Mouse (Mus musculus) intestine, postnatal 0 days (tissue): ENCODE measurements around the gene Slc7a15. TPM values are rescaled to one million over a fixed set of nuclear protein-coding genes. Genes with fewer than 3 reads are reported as not detected.
A peak's percentile ranks its signal among the peaks of the same experiment; 100 is the strongest.

Experiments used
- ATAC-seq: fragments of 200-750 bp; cut with Nextera tagmentation; 2 replicates; pipeline ENCODE4 v1.8.0; 2017; ENCODE audit warnings: mild to moderate bottlenecking, moderate TSS enrichment, moderate library complexity
- H3K27ac ChIP-seq: fragments of 300-500 bp; sonication (generic); 2 replicates; pipeline ENCODE4 v1.5.1; 2014; ENCODE audit warnings: mild to moderate bottlenecking, low read depth, low read length, moderate library complexity
- H3K27me3 ChIP-seq: fragments of 300-500 bp; sonication (generic); replicated peaks from 2 replicates; pipeline ENCODE4 v1.6.1; 2014; ENCODE audit warnings: low read length, mixed read lengths; ENCODE audit not compliant: control insufficient read depth, insufficient read depth
- H3K36me3 ChIP-seq: fragments of 300-500 bp; sonication (generic); 2 replicates; pipeline ENCODE4 v1.6.1; 2014; ENCODE audit warnings: mild to moderate bottlenecking, moderate library complexity; ENCODE audit not compliant: control insufficient read depth, insufficient read depth
- H3K4me1 ChIP-seq: fragments of 300-500 bp; sonication (generic); replicated peaks from 2 replicates; pipeline ENCODE4 v1.6.1; 2014; ENCODE audit warnings: antibody characterized with exemption, low read length, mixed read lengths; ENCODE audit not compliant: control insufficient read depth, insufficient read depth
- H3K4me2 ChIP-seq: fragments of 300-500 bp; sonication (generic); replicated peaks from 2 replicates; pipeline ENCODE4 v1.6.1; 2014; ENCODE audit warnings: low read depth, mild to moderate bottlenecking, moderate library complexity
- H3K4me3 ChIP-seq: fragments of 300-500 bp; sonication (generic); 2 replicates; pipeline ENCODE4 v1.5.1; 2014; ENCODE audit warnings: low read depth, low read length
- H3K9ac ChIP-seq: fragments of 300-500 bp; sonication (generic); 2 replicates; pipeline ENCODE4 v1.6.1; 2014; ENCODE audit warnings: mild to moderate bottlenecking, low read depth, low read length
- H3K9me3 ChIP-seq: fragments of 300-500 bp; sonication (generic); 2 replicates; pipeline ENCODE4 v1.6.1; 2016; ENCODE audit warnings: mixed run types; ENCODE audit not compliant: control insufficient read depth
- CTCF ChIP-seq: sonication (generic); IDR thresholded peaks from 2 replicates; pipeline ENCODE4 v1.5.1; 2016; ENCODE audit warnings: low read depth, mild to moderate bottlenecking, control low read depth, antibody characterized with exemption, moderate library complexity
- WGBS: fragments of 180-500 bp; shearing (Covaris S2); extraction: QIAGEN DNeasy Blood & Tissue Kit; methylation state at CpG from one replicate; pipeline ENCODE4 v1.1.7; 2014; 5-methylcytosine and 5-hydroxymethylcytosine counted together
- polyA plus RNA-seq: library from polyadenylated mRNA; unstranded; fragments of >200 nt; fragmentation: Nextera tagmentation; extraction: Ambion mirVana; gene quantifications from 2 replicates; pipeline ENCODE4 v1.2.1, GENCODE M21; 2015

Gene Slc7a15
- polyA plus RNA-seq, 1 experiment from 2014 or later: 5.7 TPM

DNA sequence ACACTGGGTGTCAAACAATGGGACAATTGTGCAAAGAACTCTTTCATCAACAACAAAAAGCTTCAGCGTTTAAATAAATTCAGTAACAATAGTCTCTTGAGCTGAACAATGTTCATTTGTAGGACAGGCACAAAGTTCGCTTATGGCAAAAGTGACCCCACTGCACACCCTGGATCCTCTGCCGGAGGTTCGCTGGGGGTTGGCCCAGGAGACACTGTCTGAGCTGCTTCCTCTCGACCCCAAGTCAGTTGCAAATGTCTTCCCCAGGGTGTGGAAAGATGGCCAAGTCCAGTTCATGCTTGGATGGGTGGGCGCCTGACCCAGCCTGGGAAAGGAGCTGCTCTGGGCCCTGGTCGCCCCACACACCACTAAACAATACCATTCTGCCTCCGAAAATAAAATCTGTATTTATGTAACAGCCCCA lies 100.7 kb downstream of the Slc7a15 start:
- Histone ChIP-seq H3K4me1 (peaks cover 13% of the 10 kb centered on the region; the same call in 1 of the 2 replicates), H3K27me3 (no peaks in the 10 kb centered on the region), H3K4me3 (peak overlapping the region; percentile 90), H3K4me2 (peak overlapping the region; percentile 96), H3K36me3 (no peaks in the 10 kb centered on the region), H3K9me3 (no peaks in the 10 kb centered on the region), H3K27ac (0 out of 2 replicates have a peak overlapping the region, but pooled peaks have one; percentile 99), H3K9ac (peak overlapping the region; percentile 98)
- TF ChIP-seq CTCF: no peak
- WGBS: 23% methylated on average over 8 of the region's 8 CpGs
- ATAC-seq: no peak

DNA sequence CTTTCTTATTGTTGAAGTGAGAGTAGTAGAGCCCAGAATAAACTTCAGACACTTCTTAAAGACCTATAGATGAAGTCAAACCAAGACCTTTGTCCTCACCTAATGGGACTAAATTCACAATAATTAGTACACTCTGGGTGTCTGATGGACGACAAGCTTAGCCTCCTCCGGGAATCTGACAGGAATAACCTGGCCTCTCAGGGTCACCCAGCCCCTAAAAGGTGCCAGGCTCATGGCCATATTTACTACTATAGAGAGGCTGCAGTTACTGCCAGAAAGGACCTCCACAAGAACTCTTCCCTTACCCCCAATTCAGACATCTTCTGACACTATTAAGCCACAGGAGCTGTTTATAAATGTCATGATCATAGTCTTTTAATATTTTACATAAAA lies 101.6 kb downstream of the Slc7a15 start:
- Histone ChIP-seq H3K36me3 (no peaks in the 10 kb centered on the region), H3K4me2 (peak overlapping the region; percentile 96), H3K9me3 (no peaks in the 10 kb centered on the region), H3K27ac (no peak overlapping the region; the same call in 1 of the 2 replicates), H3K4me3 (peak overlapping the region; percentile 90), H3K4me1 (peaks cover 17% of the 10 kb centered on the region; the same call in 1 of the 2 replicates), H3K9ac (0 out of 2 replicates have a peak overlapping the region, but pooled peaks have one; percentile 7), H3K27me3 (no peaks in the 10 kb centered on the region)
- no peak for ATAC-seq
- no peak for TF ChIP-seq CTCF
- WGBS: 10% methylated on average over 2 of the region's 2 CpGs

- Histone ChIP-seq H3K27me3 (no peaks in the 10 kb centered on the region), H3K4me3 (peak overlapping the region; percentile 90), H3K4me2 (peak overlapping the region; percentile 96), H3K36me3 (no peaks in the 10 kb centered on the region), H3K9ac (0 out of 2 replicates have a peak overlapping the region, but pooled peaks have one; percentile 7), H3K9me3 (no peaks in the 10 kb centered on the region), H3K27ac (peak overlapping the region; percentile 81), H3K4me1 (peaks cover 17% of the 10 kb centered on the region; the same call in 1 of the 2 replicates)
- no peak for ATAC-seq
- no peak for TF ChIP-seq CTCF
- WGBS: 48% methylated on average over 2 of the region's 2 CpGs
Measured at GRCm38 (mm10) chr12:8496679-8497313, 102.1 kb downstream of the Slc7a15 start.

- Histone ChIP-seq H3K27ac (peak overlapping the region; percentile 81), H3K36me3 (no peaks in the 10 kb centered on the region), H3K9me3 (no peaks in the 10 kb centered on the region), H3K4me1 (peaks cover 14% of the 10 kb centered on the region; the same call in 1 of the 2 replicates), H3K4me3 (no peak overlapping the region), H3K27me3 (no peaks in the 10 kb centered on the region), H3K9ac (no peak overlapping the region; the same call in 1 of the 2 replicates), H3K4me2 (peak overlapping the region; percentile 96)
- peak; percentile 43 for ATAC-seq
- no peak for TF ChIP-seq CTCF
- 12% methylated on average over 15 of the region's 15 CpGs for WGBS
Measured at GRCm38 (mm10) chr12:8495881-8496678, 102.8 kb downstream of the Slc7a15 start.

GRCm38 (mm10) chr12:8494675-8495074 lies 104.2 kb downstream of the Slc7a15 start:
- Histone ChIP-seq H3K4me2 (no peak overlapping the region), H3K27me3 (no peaks in the 10 kb centered on the region), H3K4me3 (no peak overlapping the region), H3K27ac (no peak overlapping the region), H3K36me3 (no peaks in the 10 kb centered on the region), H3K9me3 (no peaks in the 10 kb centered on the region), H3K9ac (no peak overlapping the region), H3K4me1 (0 out of 2 replicates have a peak, but pooled peaks cover 10% of the 10 kb centered on the region)
- no peak for TF ChIP-seq CTCF
- WGBS: 78% methylated on average over 3 of the region's 3 CpGs
- no peak for ATAC-seq

- H3K4me1 ChIP-seq: 0 out of 2 replicates have a peak, but pooled peaks cover 10% of the 10 kb centered on the region
- TF ChIP-seq CTCF: no peak
- no peak overlapping the region for H3K4me3 ChIP-seq
- H3K27ac ChIP-seq: no peak overlapping the region
- no peak for ATAC-seq
- H3K4me2 ChIP-seq: no peak overlapping the region
- no peaks in the 10 kb centered on the region for H3K27me3 ChIP-seq
- no peak overlapping the region for H3K9ac ChIP-seq
- no peaks in the 10 kb centered on the region for H3K9me3 ChIP-seq
- no peaks in the 10 kb centered on the region for H3K36me3 ChIP-seq
- WGBS: 62% methylated on average over 3 of the region's 3 CpGs
Measured at GRCm38 (mm10) chr12:8493386-8493785, 105.5 kb downstream of the Slc7a15 start.
